Mouse (Mus musculus) limb, embryonic 14.5 days (tissue): ENCODE data around the gene Ncbp1. TPM values are rescaled to one million over a fixed set of nuclear protein-coding genes. Genes with fewer than 3 reads are reported as not detected.
"Not testable (repeated sequence)": the region's sequence is repeated elsewhere in the genome, so short reads cannot be mapped to it uniquely, and the experiment has no call there.

Source experiments
- ATAC-seq: fragments of 200-750 bp; cut with Nextera tagmentation; 2 replicates; pipeline ENCODE4 v1.8.0; 2017; ENCODE audit warnings: low read depth, moderate number of reproducible peaks, moderate TSS enrichment; ENCODE audit not compliant: low FRiP score
- DNase-seq: peaks from one replicate; pipeline ENCODE4 v3.0.0-alpha.2; 2015; ENCODE audit warnings: low spot score
- H3K27ac ChIP-seq: fragments of 300-500 bp; sonication (generic); replicated peaks from 2 replicates; pipeline ENCODE4 v1.5.1; 2014; ENCODE audit warnings: low read depth, mild to moderate bottlenecking, low read length, moderate library complexity, mixed read lengths
- H3K27me3 ChIP-seq: fragments of 300-500 bp; sonication (generic); 2 replicates; pipeline ENCODE4 v1.6.1; 2014; ENCODE audit warnings: low read length, mixed read lengths; ENCODE audit not compliant: control insufficient read depth, insufficient read depth
- H3K36me3 ChIP-seq: fragments of 300-500 bp; sonication (generic); 2 replicates; pipeline ENCODE4 v1.6.1; 2014; ENCODE audit warnings: mild to moderate bottlenecking, low read length, moderate library complexity, mixed read lengths; ENCODE audit not compliant: control insufficient read depth, insufficient read depth
- H3K4me1 ChIP-seq: fragments of 300-500 bp; sonication (generic); 2 replicates; pipeline ENCODE4 v1.6.1; 2014; ENCODE audit warnings: antibody characterized with exemption, low read length, mixed read lengths; ENCODE audit not compliant: control insufficient read depth, insufficient read depth
- H3K4me2 ChIP-seq: fragments of 300-500 bp; sonication (generic); replicated peaks from 2 replicates; pipeline ENCODE4 v1.6.1; 2014; ENCODE audit warnings: low read depth, mild to moderate bottlenecking, low read length, moderate library complexity; ENCODE audit not compliant: severe bottlenecking
- H3K4me3 ChIP-seq: fragments of 300-500 bp; sonication (generic); replicated peaks from 2 replicates; pipeline ENCODE4 v1.5.1; 2014; ENCODE audit warnings: low read length
- H3K9ac ChIP-seq: fragments of 300-500 bp; sonication (generic); 2 replicates; pipeline ENCODE4 v1.6.1; 2014; ENCODE audit warnings: mild to moderate bottlenecking, low read depth, low read length, moderate library complexity; ENCODE audit not compliant: severe bottlenecking
- H3K9me3 ChIP-seq: fragments of 300-500 bp; sonication (generic); 2 replicates; pipeline ENCODE4 v1.6.1; 2016; ENCODE audit warnings: low read length; ENCODE audit not compliant: control insufficient read depth
- POLR2A ChIP-seq: fragments of 200-500 bp; IDR thresholded peaks from 2 replicates; pipeline ENCODE4 v1.8.0; 2012; ENCODE audit warnings: inconsistent platforms, mild to moderate bottlenecking, moderate library complexity, borderline replicate concordance; ENCODE audit not compliant: insufficient read depth, insufficient read length; ENCODE audit errors: extremely low read depth
- WGBS: fragments of 180-500 bp; shearing (Covaris S2); extraction: QIAGEN DNeasy Blood & Tissue Kit; methylation state at CpG from one replicate; pipeline ENCODE4 v1.1.7; 2014; 5-methylcytosine and 5-hydroxymethylcytosine counted together
- polyA plus RNA-seq, 2 experiments: library from polyadenylated mRNA; depleted of rRNA in 1 of 2; stranded (reverse) in 1 of 2; unstranded in 1 of 2; fragments of >200 nt; fragmentation: Nextera tagmentation in 1 of 2; extraction: Ambion mirVana in 1 of 2; gene quantifications; 2 replicates each; pipeline versions ENCODE4 v1.2.1 to v1.2.3; 2012 to 2014

Ncbp1 gene
- polyA plus RNA-seq, 2 experiments: 74.0 to 75.2 TPM

GRCm38 (mm10) chr4:46186466-46186865 lies 48.1 kb downstream of the Ncbp1 start:
- H3K27me3 ChIP-seq: no peaks in the 10 kb centered on the region
- H3K36me3 ChIP-seq: peaks cover 79% of the 10 kb centered on the region

GRCm38 (mm10) chr4:46192011-46192410 lies 53.6 kb downstream of the Ncbp1 start:
- H3K9me3 ChIP-seq, ATAC-seq, DNase-seq, H3K27me3 ChIP-seq, H3K27ac ChIP-seq, H3K9ac ChIP-seq, H3K4me2 ChIP-seq, H3K4me3 ChIP-seq: not testable (repeated sequence)
- peaks cover 36% of the 10 kb centered on the region for H3K36me3 ChIP-seq
- peaks cover 14% of the 10 kb centered on the region for H3K4me1 ChIP-seq

More at GRCm38 (mm10) chr4:46186466-46186865, 48.1 kb downstream of the Ncbp1 start:
- Histone ChIP-seq H3K9me3 (no peaks in the 10 kb centered on the region), H3K27ac (no peak overlapping the region), H3K4me2 (no peak overlapping the region), H3K4me3 (no peak overlapping the region), H3K9ac (no peak overlapping the region), H3K4me1 (no peaks in the 10 kb centered on the region)
- no peak for TF ChIP-seq POLR2A
- DNase-seq (no peak), ATAC-seq (no peak)
- 66% methylated on average over 3 of the region's 3 CpGs for WGBS

GRCm38 (mm10) chr4:46195781-46196487 lies 57.5 kb downstream of the Ncbp1 start, which contains the start of gene Xpa:
Xpa (minus strand) TSS chr4:46196311.
- 4% methylated on average over 49 of the region's 70 CpGs for WGBS
- H3K27ac ChIP-seq: peak within 1 kb of the TSS; percentile 83
- TF ChIP-seq POLR2A: peak; percentile 78; the same call in 1 of the 2 replicates
- no peaks in the 10 kb centered on the region for H3K9me3 ChIP-seq
- peak within 1 kb of the TSS; percentile 83 for H3K4me2 ChIP-seq
- peaks cover 14% of the 10 kb centered on the region for H3K4me1 ChIP-seq
- no peaks in the 10 kb centered on the region; the same call in 1 of the 2 replicates for H3K27me3 ChIP-seq
- H3K36me3 ChIP-seq: peaks cover 8% of the 10 kb centered on the region; the same call in 1 of the 2 replicates
- DNase-seq: peak; percentile 98
- peak within 1 kb of the TSS; percentile 91 for H3K9ac ChIP-seq
- peak; percentile 95 for ATAC-seq
- H3K4me3 ChIP-seq: peak within 1 kb of the TSS; percentile 88

GRCm38 (mm10) chr4:46196513-46196912 lies 58.1 kb downstream of the Ncbp1 start:
- DNase-seq: no peak
- Histone ChIP-seq H3K4me1 (peaks cover 14% of the 10 kb centered on the region), H3K4me3 (peak overlapping the region; percentile 88), H3K27ac (peak overlapping the region; percentile 83), H3K36me3 (0 out of 2 replicates have a peak, but pooled peaks cover 2% of the 10 kb centered on the region), H3K4me2 (peak overlapping the region; percentile 83), H3K27me3 (no peaks in the 10 kb centered on the region; the same call in 1 of the 2 replicates), H3K9ac (peak overlapping the region; percentile 91), H3K9me3 (no peaks in the 10 kb centered on the region)
- 46% methylated on average over 6 of the region's 6 CpGs for WGBS
- no peak for TF ChIP-seq POLR2A
- ATAC-seq: no peak

- DNase-seq (no peak), ATAC-seq (no peak)
- 69% methylated on average over 5 of the region's 5 CpGs for WGBS
- Histone ChIP-seq H3K36me3 (no peaks in the 10 kb centered on the region), H3K27ac (no peak overlapping the region), H3K4me2 (no peak overlapping the region), H3K9ac (no peak overlapping the region), H3K9me3 (no peaks in the 10 kb centered on the region), H3K4me1 (peaks cover 21% of the 10 kb centered on the region), H3K27me3 (peaks cover 3% of the 10 kb centered on the region; the same call in 1 of the 2 replicates), H3K4me3 (no peak overlapping the region)
- TF ChIP-seq POLR2A: no peak
Measured at GRCm38 (mm10) chr4:46198064-46198463, 59.7 kb downstream of the Ncbp1 start.
